Mouse (Mus musculus) kidney, embryonic 15.5 days (tissue): ENCODE data around the gene Pomt2. TPM values are rescaled to one million over a fixed set of nuclear protein-coding genes. Genes with fewer than 3 reads are reported as not detected.

ENCODE experiments used
- ATAC-seq: fragments of 200-750 bp; cut with Nextera tagmentation; replicated peaks from 2 replicates; pipeline ENCODE4 v1.8.0; 2017; ENCODE audit warnings: moderate TSS enrichment; ENCODE audit not compliant: low FRiP score
- H3K27ac ChIP-seq: fragments of 300-500 bp; sonication (generic); 2 replicates; pipeline ENCODE4 v1.5.1; 2015; ENCODE audit warnings: mild to moderate bottlenecking, inconsistent platforms
- H3K27me3 ChIP-seq: fragments of 300-500 bp; sonication (generic); 2 replicates; pipeline ENCODE4 v1.6.1; 2015; ENCODE audit warnings: inconsistent platforms
- H3K36me3 ChIP-seq: fragments of 300-500 bp; sonication (generic); 2 replicates; pipeline ENCODE4 v1.6.1; 2015; ENCODE audit warnings: inconsistent platforms
- H3K4me1 ChIP-seq: fragments of 300-500 bp; sonication (generic); 2 replicates; pipeline ENCODE4 v1.6.1; 2015; ENCODE audit warnings: inconsistent platforms
- H3K4me2 ChIP-seq: fragments of 300-500 bp; sonication (generic); 2 replicates; pipeline ENCODE4 v1.6.1; 2015; ENCODE audit warnings: moderate library complexity, mild to moderate bottlenecking, inconsistent platforms
- H3K4me3 ChIP-seq: fragments of 300-500 bp; sonication (generic); replicated peaks from 2 replicates; pipeline ENCODE4 v1.5.1; 2015; ENCODE audit warnings: mild to moderate bottlenecking, inconsistent platforms
- H3K9ac ChIP-seq: fragments of 300-500 bp; sonication (generic); 2 replicates; pipeline ENCODE4 v1.6.1; 2015; ENCODE audit warnings: mild to moderate bottlenecking, inconsistent platforms
- H3K9me3 ChIP-seq: fragments of 300-500 bp; sonication (generic); replicated peaks from 2 replicates; pipeline ENCODE4 v1.6.1; 2016; ENCODE audit warnings: inconsistent platforms
- whole genome bisulfite sequencing: fragments of 180-500 bp; shearing (Covaris S2); methylation state at CpG from one replicate; pipeline ENCODE4 v1.1.7; 2015; ENCODE audit warnings: mixed read lengths; 5-methylcytosine and 5-hydroxymethylcytosine counted together
- polyA plus RNA-seq: library from polyadenylated mRNA; unstranded; fragments of >200 nt; fragmentation: Nextera tagmentation; extraction: Ambion mirVana; gene quantifications from 2 replicates; pipeline ENCODE4 v1.2.1, GENCODE M21; 2015

Pomt2 gene
- polyA plus RNA-seq, 1 experiment from 2014 or later, result 19.0 TPM

GRCm38 (mm10) chr12:87087236-87087635, 60.5 kb downstream of the Pomt2 start:
- H3K27ac ChIP-seq, result no peak overlapping the region
- no peaks in the 10 kb centered on the region for H3K36me3 ChIP-seq
- 66% methylated on average over 7 of the region's 7 CpGs for WGBS
- H3K27me3 ChIP-seq, result no peaks in the 10 kb centered on the region
- no peaks in the 10 kb centered on the region for H3K4me1 ChIP-seq
- H3K4me2 ChIP-seq, result no peak overlapping the region
- no peak for ATAC-seq
- no peak overlapping the region for H3K9ac ChIP-seq
- H3K4me3 ChIP-seq, result no peak overlapping the region
- H3K9me3 ChIP-seq, result no peaks in the 10 kb centered on the region

- Histone ChIP-seq H3K4me1 (no peaks in the 10 kb centered on the region), H3K27ac (no peak overlapping the region), H3K4me3 (no peak overlapping the region), H3K4me2 (no peak overlapping the region), H3K9me3 (no peaks in the 10 kb centered on the region), H3K27me3 (no peaks in the 10 kb centered on the region), H3K36me3 (no peaks in the 10 kb centered on the region), H3K9ac (no peak overlapping the region)
- ATAC-seq, result no peak
- WGBS, result 75% methylated on average over 8 of the region's 8 CpGs
Observed at GRCm38 (mm10) chr12:87082797-87083196, 65.0 kb downstream of the Pomt2 start.

- Histone ChIP-seq H3K4me3 (no peak overlapping the region), H3K4me1 (no peaks in the 10 kb centered on the region), H3K9me3 (no peaks in the 10 kb centered on the region), H3K4me2 (no peak overlapping the region), H3K36me3 (no peaks in the 10 kb centered on the region), H3K27me3 (no peaks in the 10 kb centered on the region), H3K9ac (no peak overlapping the region), H3K27ac (no peak overlapping the region)
- no peak for ATAC-seq
- 90% methylated on average over 2 of the region's 2 CpGs for WGBS
Observed at GRCm38 (mm10) chr12:87076610-87077009, 71.2 kb downstream of the Pomt2 start.

GRCm38 (mm10) chr12:87070520-87070919, 77.2 kb downstream of the Pomt2 start:
- Histone ChIP-seq H3K27ac (no peak overlapping the region), H3K4me3 (no peak overlapping the region), H3K9ac (no peak overlapping the region), H3K36me3 (no peaks in the 10 kb centered on the region), H3K9me3 (no peaks in the 10 kb centered on the region), H3K4me1 (no peaks in the 10 kb centered on the region), H3K27me3 (no peaks in the 10 kb centered on the region), H3K4me2 (no peak overlapping the region)
- WGBS, result 74% methylated on average over 5 of the region's 5 CpGs
- no peak for ATAC-seq

GRCm38 (mm10) chr12:87066429-87066828, 81.3 kb downstream of the Pomt2 start:
- Histone ChIP-seq H3K4me1 (no peaks in the 10 kb centered on the region), H3K27ac (no peak overlapping the region), H3K9me3 (no peaks in the 10 kb centered on the region), H3K36me3 (no peaks in the 10 kb centered on the region), H3K9ac (no peak overlapping the region), H3K4me2 (no peak overlapping the region), H3K4me3 (no peak overlapping the region), H3K27me3 (no peaks in the 10 kb centered on the region)
- 82% methylated on average over 5 of the region's 5 CpGs for WGBS
- ATAC-seq, result no peak

GRCm38 (mm10) chr12:87065446-87065845, 82.3 kb downstream of the Pomt2 start:
- Histone ChIP-seq H3K9ac (no peak overlapping the region), H3K4me2 (no peak overlapping the region), H3K4me3 (no peak overlapping the region), H3K9me3 (no peaks in the 10 kb centered on the region), H3K4me1 (no peaks in the 10 kb centered on the region), H3K27me3 (no peaks in the 10 kb centered on the region), H3K36me3 (no peaks in the 10 kb centered on the region), H3K27ac (no peak overlapping the region)
- WGBS, result 88% methylated on average over 11 of the region's 11 CpGs
- ATAC-seq, result no peak

GRCm38 (mm10) chr12:87057066-87057465, 90.7 kb downstream of the Pomt2 start:
- Histone ChIP-seq H3K27me3 (peaks cover 15% of the 10 kb centered on the region), H3K36me3 (no peaks in the 10 kb centered on the region), H3K4me1 (peaks cover 3% of the 10 kb centered on the region; the same call in 1 of the 2 replicates), H3K9ac (no peak overlapping the region), H3K27ac (no peak overlapping the region), H3K9me3 (no peaks in the 10 kb centered on the region), H3K4me2 (no peak overlapping the region), H3K4me3 (no peak overlapping the region)
- WGBS, result 68% methylated on average over 17 of the region's 17 CpGs
- no peak for ATAC-seq

Other genes starting within 250 kb of the Pomt2 start
- 20.9 and 22.7 TPM in 2 replicates for gene Cipc, start 200.9 kb downstream of the Pomt2 start, polyA plus RNA-seq
- 0.08 TPM in 1 of 2 replicates, not detected in the other for gene Zdhhc22, start 157.5 kb downstream of the Pomt2 start, polyA plus RNA-seq
- gene Tmem63c, start 126.6 kb downstream of the Pomt2 start, polyA plus RNA-seq, result 0.06 and 0.10 TPM in 2 replicates
- gene Ngb, start 45.4 kb downstream of the Pomt2 start, polyA plus RNA-seq, result 0.69 and 0.74 TPM in 2 replicates
- 43.9 and 56.1 TPM in 2 replicates for gene Gstz1, start 803 bp downstream of the Pomt2 start, polyA plus RNA-seq
- 1.3 and 1.7 TPM in 2 replicates for gene Samd15, start 51.8 kb upstream of the Pomt2 start, polyA plus RNA-seq
- 2.1 and 2.2 TPM in 2 replicates for gene Tmed8, start 52.5 kb upstream of the Pomt2 start, polyA plus RNA-seq
- 0.55 and 0.66 TPM in 2 replicates for gene Noxred1, start 90.8 kb upstream of the Pomt2 start, polyA plus RNA-seq
- gene Vipas39, start 118.3 kb upstream of the Pomt2 start, polyA plus RNA-seq, result 44.4 and 46.6 TPM in 2 replicates
- gene Ahsa1, start 118.5 kb upstream of the Pomt2 start, polyA plus RNA-seq, result 235 and 248 TPM in 2 replicates
- gene Ism2, start 151.7 kb upstream of the Pomt2 start, polyA plus RNA-seq, result 0.98 and 1.1 TPM in 2 replicates
- 75.4 and 78.5 TPM in 2 replicates for gene Sptlc2, start 240.4 kb upstream of the Pomt2 start, polyA plus RNA-seq